Mouse (Mus musculus): ENCODE data around the gene Cmc2.

Cmc2 gene

GRCm38 (mm10) chr8:116921337-116922059, at the start of gene Cmc2, which contains the start of gene Cenpn:
Cmc2 (minus strand) TSS chr8:116921455.
Cenpn (plus strand) TSS chr8:116921730.
- peak; percentile 93 for DNase-seq

- DNase-seq = no peak
Measured at GRCm38 (mm10) chr8:116969531-116969930, 48.3 kb upstream of the Cmc2 start.

GRCm38 (mm10) chr8:116954415-116954814, 33.2 kb upstream of the Cmc2 start:
- no peak for DNase-seq

GRCm38 (mm10) chr8:116952428-116952827, 31.2 kb upstream of the Cmc2 start:
- DNase-seq = no peak

- peak; percentile 20 for DNase-seq
Measured at GRCm38 (mm10) chr8:116951778-116952177, 30.5 kb upstream of the Cmc2 start.

GRCm38 (mm10) chr8:116951369-116951768, 30.1 kb upstream of the Cmc2 start:
- peak; percentile 46 for DNase-seq

- no peak for DNase-seq
Measured at GRCm38 (mm10) chr8:116947589-116947988, 26.3 kb upstream of the Cmc2 start.

- no peak for DNase-seq
Measured at GRCm38 (mm10) chr8:116946851-116947250, 25.6 kb upstream of the Cmc2 start.

GRCm38 (mm10) chr8:116946268-116946838, 25.1 kb upstream of the Cmc2 start:
- peak; percentile 26 for DNase-seq

- no peak for DNase-seq
Measured at GRCm38 (mm10) chr8:116945169-116945910, 24.1 kb upstream of the Cmc2 start.

GRCm38 (mm10) chr8:116944385-116944696, 23.1 kb upstream of the Cmc2 start:
- no peak for DNase-seq

GRCm38 (mm10) chr8:116943555-116944384, 22.5 kb upstream of the Cmc2 start:
- peak; percentile 27 for DNase-seq

GRCm38 (mm10) chr8:116943161-116943554, 21.9 kb upstream of the Cmc2 start, which contains the start of gene Atmin:
Atmin (plus strand) TSS chr8:116943393.
- peak; percentile 93 for DNase-seq

- peak; percentile 14 for DNase-seq
Measured at GRCm38 (mm10) chr8:116942284-116943058, 21.2 kb upstream of the Cmc2 start.

GRCm38 (mm10) chr8:116935506-116935905, 14.3 kb upstream of the Cmc2 start:
- no peak for DNase-seq

GRCm38 (mm10) chr8:116934976-116935375, 13.7 kb upstream of the Cmc2 start:
- no peak for DNase-seq

GRCm38 (mm10) chr8:116928588-116928987, 7.3 kb upstream of the Cmc2 start:
- no peak for DNase-seq

- peak; percentile 58 for DNase-seq
Measured at GRCm38 (mm10) chr8:116927880-116928279, 6.6 kb upstream of the Cmc2 start.

- no peak for DNase-seq
Measured at GRCm38 (mm10) chr8:116923526-116923925, 2.3 kb upstream of the Cmc2 start.

GRCm38 (mm10) chr8:116922060-116922757, 954 bp upstream of the Cmc2 start:
- DNase-seq = no peak

GRCm38 (mm10) chr8:116921005-116921336, 284 bp downstream of the Cmc2 start:
- no peak for DNase-seq

- DNase-seq = no peak
Measured at GRCm38 (mm10) chr8:116905836-116906235, 15.4 kb downstream of the Cmc2 start.
